Mouse (Mus musculus) megakaryocyte-erythroid progenitor cell, adult 5-6 weeks (primary cell): ENCODE data around the gene Ppm1h. TPM values are rescaled to one million over a fixed set of nuclear protein-coding genes. Genes with fewer than 3 reads are reported as not detected.

Experiments used
- ATAC-seq: replicated peaks from 2 replicates; pipeline ENCODE4 v1.8.0; 2016; ENCODE audit warnings: mild to moderate bottlenecking, inconsistent platforms; ENCODE audit not compliant: severe bottlenecking, poor library complexity, low FRiP score, low TSS enrichment
- total RNA-seq, 2 experiments: library from RNA; stranded (forward) in 1 of 2; stranded (reverse) in 1 of 2; fragments of 200-1000, 215-1000 nt in 1 of 2; fragments of >200 nt in 1 of 2; fragmentation: Nextera tagmentation in 1 of 2; gene quantifications; 2 replicates each; pipeline ENCODE4 v1.2.3; 2014 to 2017

Ppm1h gene
- total RNA-seq, 2 experiments from 2014 or later: 2.8 to 3.7 TPM

DNA sequence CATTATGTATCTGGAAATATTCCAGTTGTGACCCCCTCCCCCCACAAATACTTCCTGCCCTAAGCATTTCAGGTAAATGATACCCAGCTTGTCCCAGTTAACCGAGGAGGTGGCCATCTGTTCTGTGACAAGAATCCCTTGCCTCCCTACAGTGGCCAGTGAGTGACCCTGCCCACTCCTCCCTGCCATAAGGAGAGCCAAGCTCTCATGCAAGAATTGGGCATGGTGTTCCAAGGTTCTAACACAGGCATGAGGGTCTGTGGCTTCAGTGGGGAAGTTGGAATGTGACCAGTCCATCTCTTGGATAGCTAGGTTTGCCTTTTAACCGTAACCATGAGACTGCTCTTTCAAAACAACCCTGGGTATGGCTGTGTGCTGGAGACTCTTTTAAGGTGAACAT, 198.9 kb downstream of the Ppm1h start:
- ATAC-seq: no peak

DNA sequence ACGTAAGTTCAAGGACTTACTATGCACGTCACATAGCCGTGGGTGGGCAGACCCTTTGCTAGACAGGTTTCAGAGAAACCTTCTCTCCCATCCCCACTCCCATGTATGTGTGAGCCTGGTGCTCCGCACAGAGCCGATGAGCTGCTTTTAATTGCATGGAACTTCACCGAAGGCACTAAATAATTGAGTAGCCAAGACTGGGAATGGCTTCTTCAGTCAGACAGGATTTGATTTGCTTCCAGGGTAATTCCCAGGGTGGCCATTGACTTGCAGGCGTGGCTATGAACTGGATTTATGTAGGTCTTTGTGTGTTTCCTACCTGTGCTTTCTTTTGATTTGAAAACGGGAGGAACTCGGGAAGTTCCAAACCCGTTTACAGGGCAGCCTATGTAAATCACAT, 202.9 kb downstream of the Ppm1h start:
- no peak for ATAC-seq

DNA sequence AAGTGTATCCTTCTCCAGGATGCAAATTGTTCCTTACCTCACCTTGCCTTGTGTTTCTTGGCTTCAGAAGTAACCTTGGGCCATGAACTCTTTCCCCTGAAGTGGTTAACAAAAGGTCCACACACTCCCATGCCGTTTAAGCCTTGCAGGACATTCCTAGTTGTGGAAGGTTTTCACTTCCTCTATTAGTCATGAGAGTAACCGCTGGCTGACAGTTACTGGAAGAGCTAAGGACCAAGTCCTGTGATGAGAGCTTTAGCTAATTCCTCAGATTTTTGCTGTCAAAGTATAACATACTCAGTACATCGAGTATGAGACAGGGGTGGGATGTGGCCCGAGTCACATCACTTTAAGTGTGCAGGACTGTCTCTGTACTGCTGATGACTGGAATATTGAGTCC, 204.1 kb downstream of the Ppm1h start:
- ATAC-seq: no peak

DNA sequence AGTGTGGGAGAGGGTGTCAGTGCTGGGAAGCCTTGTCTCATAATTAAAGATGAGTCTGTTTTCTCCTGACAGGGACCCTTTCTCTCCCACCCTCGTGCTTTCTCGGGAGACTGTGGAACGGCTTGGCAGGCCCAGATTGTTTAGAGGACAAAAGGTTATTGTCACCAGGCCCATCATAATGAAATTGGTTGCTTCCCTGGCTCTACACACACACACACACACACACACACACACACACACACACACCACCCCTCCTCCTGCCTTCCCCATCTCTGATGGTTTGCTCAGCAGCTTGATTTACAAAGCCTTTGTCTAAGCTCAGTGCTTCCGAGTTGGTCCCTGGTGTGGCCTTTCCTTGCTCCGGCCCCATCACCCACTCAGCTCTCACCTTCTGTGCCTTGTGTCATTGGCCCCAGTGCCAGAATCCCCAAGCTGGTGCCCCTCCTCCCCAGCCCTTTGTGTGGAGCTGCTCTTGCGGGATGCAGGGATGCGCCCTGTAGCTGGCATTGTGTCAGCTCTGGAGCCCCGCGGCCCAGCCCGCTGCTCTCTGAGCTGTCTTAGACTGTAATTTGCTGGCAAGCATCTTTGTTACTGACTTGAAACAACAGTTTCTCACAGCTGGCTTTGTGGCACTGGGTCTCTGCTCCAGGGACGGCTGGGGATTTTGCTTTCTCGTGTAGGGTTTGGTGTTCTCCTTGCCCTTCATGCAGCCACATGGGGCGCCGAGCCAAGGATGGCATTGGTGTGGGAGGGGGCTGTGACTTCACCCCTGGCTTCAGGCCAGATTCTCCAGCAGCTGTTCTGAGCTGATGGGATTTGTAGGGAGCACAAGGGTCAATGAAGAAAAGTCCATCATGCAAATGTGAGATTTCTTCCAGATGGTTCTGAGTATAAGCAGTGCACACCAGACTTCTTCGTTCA, 205.5 kb downstream of the Ppm1h start:
- no peak for ATAC-seq

DNA sequence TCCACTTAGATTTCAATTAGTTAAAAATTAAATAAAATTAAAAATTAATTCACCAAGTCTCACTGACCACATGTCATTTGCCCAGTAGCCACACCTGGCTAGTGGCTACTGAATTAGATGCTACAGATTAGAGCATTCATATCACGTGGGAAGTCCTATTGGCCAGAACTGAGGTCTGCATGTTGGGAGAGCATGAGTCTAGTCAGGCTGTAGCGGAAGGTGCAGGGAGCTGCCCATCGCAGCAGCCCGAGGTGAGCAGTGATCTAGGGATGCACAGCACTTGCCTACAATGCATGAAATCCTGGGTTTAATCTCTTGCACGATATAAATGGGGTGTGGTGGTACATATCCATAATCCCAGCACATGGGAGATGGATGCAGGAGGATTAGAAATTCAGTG, 206.7 kb downstream of the Ppm1h start:
- no peak for ATAC-seq

DNA sequence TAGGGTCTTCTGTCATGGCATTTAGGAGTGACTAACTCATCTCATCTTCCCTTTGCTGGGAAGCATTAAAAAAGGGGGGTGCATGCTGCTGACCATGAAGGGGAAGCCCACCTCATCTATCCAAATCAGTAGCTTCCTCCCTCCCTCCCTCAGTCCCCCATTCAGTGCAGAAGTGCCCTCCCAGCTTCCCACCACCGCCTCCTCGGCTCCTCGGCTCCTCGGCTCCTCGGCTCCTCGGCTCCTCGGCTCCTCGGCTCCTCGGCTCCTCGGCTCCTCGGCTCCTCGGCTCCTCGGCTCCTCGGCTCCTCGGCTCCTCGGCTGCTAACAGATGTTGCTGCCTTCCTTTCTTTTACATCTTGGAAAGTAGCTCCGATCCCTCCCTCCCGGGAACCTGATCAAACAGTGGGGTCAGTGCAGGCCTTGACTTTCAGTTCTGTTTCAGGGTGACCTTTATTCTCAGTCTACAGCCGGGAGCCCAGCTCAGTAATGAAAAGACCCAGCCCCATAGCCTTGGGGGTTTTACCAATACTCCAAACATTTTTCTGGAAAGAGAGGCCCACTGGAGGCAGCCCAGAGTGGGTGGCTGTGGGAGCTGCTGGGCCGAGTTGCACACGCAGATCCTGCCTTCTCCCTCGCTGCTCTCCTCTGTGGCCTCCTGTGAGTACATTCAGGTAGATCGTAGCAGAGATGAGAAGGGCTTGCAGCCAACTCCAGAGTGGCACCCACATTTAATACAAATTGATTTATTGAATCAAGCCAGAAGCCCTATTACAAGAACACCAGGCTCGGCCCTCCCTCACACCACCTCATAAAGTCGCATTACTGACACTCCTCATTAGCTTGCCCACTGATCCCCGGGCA, 207.7 kb downstream of the Ppm1h start:
- peak; percentile 72 for ATAC-seq

DNA sequence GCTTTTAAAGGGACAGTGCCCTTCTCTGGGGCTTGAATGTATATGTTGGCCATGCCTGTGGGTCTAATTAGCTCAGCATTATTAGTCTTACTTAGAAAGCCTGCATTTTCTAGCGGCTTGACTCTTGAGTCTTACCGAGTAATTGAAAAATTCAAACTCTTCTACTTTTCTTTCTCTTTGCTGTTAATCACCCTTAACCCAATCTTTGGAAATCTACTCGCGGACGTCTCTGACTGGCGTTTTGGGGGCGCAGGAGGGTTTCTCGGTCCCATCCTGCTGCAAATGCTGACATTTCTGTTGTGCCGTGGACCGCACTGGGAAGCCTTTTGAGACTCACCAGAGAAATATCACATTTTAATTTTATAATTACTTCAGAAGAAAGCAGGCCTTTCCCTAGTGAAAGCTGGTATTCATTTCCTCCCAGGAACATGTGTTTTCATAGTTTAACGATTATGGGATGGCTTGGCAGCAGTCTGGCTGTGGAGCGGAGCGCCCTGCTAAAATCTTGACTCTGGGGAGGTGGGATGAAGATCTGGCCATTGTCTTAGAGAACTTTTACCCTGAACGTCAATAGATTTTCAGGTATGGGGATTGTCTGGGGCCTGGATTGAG, 208.5 kb downstream of the Ppm1h start:
- no peak for ATAC-seq

DNA sequence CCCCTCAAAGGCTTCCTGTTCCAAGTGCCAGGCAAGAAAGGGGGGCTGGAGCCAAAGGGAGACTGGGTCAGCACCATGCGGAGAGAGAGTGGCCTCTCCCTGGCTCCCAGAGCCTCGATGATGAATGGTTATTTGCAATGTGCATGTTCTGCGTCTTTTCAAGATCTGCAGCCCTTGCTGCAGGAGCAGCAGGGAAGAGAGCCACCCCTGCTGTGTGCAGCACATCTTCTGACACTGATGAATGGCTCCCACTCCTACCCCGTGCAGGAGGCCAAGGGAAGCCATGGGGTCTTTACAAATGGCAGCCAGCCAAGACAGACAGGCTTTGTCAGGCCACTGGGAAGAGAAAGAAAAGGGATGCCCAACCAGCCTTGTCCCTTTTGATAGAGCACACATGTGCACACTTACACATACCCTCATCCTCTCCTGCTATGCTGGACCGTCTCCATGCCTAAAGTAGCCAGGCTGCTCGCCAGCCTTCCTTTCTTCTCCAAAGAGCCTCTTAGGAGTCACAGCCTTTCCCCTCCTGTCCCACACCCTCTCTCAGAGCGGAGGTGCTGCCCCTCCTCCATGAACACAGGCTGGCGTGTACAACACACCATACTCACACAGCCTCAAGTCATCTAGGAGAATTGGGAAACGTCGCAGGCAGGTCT, 209.1 kb downstream of the Ppm1h start:
- ATAC-seq: no peak

DNA sequence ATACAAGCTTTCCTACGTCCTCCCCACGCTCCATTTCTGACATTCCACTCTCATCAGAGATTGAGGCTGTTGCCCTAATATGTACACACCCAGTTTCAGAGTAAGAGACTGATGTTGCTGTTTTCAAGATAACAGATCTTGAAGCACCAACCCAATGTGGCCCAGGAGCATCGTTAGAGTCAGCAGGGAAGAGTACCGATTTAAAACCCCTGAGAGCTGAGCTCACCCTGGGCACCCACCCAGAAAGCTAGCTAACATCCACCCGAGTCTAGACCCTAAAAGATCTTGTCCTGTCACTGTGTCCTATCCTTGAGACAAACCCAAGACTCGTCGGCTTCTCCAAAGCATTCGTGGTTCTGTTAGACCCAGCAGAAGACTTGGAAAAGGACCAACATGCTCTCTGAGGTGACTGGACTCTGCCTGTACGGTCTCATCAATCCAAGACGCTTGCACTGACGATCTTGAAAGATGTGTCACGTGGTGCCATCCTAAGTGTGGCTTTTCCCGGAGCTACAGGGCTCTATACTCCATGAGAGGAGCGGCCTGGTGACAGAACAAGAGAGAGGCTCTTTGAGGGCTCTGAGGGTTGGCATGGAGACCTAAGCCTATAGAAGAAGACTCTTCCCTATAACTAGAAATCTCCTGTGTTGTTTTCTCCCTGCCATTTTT, 212.3 kb downstream of the Ppm1h start:
- no peak for ATAC-seq

DNA sequence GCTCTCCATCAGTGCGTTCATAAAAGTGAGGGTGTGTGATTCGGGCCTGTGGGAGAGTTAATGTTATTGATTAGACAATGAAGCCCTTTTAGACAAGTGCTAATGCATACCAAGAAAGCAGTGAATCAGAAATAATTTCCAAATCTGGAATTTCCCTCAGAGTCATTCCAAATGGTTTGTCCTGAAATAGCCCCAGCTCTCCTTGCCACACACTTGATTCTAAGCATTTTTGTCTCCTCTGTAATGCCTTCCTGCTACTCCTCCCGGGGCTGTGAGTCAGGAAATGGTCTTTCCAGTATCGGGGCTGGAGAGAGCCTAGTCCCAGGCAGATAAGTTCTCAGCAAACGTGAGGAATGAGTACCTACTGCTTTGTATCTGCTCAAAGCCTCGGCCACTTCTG, 212.9 kb downstream of the Ppm1h start:
- ATAC-seq: no peak

DNA sequence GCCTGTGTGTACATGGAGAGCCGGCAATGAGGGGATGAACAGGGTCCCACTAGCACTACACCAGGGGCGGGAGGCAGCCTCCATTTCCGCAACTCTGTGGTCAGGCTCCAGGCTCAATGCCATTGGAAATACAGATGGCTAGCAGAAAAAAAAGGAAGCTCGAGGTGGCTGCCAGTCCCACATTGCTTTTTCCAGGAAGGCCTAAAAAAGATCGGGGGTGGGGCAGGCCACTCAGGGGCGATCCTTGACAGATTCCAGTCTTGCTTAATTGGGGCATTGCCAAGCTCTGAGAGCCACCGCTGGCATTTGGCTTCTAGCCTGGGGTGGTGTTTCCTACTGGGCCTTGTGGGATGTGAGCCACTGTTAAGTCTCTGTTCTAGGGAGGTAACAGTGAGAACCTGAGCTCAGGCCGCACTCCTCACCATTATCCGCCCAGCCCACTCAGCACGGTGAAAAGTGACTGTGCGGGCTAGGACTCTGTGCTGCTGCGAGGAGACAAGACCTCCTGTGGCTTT, 216.1 kb downstream of the Ppm1h start:
- peak; percentile 45 for ATAC-seq

DNA sequence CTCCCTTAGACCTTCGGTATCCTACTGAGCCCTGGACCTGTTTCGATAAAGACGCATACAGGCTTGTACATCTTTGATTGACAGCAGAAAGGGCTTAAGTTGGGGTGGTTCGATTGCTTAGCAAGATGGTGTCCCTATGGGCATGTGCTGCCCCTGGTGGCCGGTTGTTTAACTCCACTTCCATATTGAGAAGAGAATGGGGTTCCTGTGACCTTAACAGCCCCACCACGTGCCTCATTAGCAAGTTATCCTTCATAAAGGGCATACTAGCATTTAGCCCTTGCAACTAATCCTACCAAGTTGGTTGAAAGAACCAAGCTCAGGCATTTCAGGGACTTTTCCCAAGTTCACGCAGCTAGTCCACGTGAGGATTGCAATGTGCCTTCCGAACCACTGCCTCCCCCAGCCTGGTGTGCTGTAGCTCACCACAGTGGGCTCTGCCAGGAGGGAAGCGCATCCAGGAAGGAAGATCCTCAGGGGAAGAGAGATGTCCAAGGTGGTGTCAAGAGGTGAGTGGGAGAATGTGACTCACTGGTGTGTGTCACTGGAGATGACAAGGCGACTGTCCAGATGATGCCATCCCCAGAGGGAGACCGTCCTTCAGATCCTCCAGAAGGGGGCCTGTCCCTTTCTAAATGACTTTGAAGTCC, 216.7 kb downstream of the Ppm1h start:
- peak; percentile 91 for ATAC-seq

DNA sequence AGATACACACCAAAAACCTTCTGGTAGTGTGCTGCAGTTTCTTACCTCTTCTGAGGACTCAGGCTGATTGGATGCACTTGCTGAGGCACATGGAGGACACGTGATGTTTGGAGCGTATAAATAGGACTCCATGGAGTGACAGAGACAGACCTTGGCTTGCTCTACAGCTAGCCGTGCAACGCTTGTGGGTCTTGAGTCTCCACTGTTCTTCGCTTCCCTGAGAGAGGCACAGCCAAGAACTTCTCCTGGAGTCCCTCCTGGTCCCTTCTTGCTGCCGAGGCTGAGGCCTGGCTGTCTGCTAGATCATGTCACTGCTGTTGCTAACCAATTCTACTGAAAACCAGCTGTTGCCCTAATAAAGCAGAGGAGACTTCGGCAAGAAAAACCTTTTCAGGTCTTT, 221.4 kb downstream of the Ppm1h start:
- ATAC-seq: no peak

DNA sequence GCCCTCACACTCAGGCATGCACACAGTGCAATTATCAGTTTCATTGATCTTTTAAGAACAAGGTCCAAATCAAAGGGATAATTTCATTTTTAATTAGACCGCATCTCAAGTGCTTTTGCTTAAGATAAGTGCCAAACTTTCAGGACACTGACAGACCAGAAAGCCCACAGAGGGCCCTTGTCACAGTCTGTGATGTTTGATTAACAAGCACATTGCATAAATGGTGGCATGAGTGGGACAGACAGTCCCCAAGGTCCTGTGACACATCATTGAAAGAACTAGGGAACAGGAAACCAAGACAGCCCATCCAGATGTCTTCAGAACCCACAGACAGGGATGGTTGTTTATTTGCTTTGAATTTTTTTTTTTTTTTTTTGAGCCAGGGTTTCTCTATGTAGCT, 221.9 kb downstream of the Ppm1h start:
- ATAC-seq: no peak

DNA sequence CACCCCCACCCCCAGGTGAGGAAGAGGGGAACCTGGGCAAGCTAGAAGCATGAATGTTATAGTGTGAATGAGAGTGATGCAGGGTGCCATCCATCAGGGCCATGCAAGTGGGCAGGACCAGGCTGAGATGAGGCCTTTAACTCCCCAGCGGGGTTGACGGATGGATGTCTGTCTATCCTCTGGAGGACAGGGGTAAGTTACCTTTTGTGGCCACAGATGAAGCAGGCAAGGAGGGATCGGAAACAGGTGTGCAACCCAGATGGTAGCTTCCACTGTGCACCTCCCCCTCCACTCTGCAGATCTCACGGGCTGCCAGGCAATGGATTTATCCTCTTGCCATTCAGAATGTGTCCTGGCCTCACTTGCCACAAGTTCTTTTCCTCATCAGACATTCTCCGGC, 222.8 kb downstream of the Ppm1h start:
- no peak for ATAC-seq

DNA sequence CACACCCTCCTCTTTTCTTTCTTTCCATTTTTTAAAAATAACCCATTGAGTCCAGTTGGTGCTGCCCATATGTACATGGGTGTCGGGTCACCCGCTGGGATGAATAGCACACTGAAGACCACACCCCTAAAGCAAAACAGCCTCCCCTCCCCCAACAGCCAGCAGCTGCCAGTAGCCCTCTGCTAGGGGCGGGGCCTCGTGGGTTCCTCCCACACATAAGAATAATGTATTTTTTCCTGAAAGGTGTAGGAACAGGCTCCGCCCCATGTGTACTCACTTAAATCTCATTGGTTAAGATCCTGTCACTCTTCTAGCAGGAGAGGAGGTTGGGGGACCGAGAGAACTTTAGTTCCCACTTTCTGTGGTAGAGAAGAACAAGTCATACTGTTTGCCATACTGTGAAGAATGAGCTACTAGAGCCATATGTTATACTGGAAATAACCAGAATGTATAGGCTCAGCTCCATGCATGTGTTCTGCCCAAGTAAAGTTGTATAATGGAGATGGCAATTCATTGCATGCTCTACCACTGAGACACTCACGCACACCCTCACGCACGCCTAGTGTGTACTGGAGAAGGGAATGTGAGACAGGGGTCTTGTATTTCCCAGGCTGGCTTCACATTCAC, 231.0 kb downstream of the Ppm1h start:
- no peak; the same call in 1 of the 2 replicates for ATAC-seq

DNA sequence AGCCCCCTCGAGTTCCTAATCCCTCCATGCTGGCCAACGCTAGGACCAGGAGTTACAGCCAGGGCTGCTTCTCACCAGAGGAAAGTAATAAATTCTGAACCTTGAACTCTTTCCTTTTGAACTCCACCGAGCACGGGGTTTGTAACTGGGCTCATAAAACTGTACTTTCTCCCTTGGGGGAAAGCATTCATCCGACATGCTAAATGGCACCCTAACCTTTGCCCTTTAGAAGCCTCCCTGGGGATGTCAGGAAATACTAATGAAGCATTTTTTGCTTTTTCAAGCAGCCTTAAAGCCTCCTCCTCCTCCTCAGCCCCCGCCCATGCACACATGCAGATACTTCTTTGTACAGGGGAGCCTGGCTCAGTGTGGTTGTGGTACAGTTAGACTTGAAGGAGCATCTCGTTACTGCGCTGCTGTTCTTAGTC, 232.2 kb downstream of the Ppm1h start:
- ATAC-seq: no peak

DNA sequence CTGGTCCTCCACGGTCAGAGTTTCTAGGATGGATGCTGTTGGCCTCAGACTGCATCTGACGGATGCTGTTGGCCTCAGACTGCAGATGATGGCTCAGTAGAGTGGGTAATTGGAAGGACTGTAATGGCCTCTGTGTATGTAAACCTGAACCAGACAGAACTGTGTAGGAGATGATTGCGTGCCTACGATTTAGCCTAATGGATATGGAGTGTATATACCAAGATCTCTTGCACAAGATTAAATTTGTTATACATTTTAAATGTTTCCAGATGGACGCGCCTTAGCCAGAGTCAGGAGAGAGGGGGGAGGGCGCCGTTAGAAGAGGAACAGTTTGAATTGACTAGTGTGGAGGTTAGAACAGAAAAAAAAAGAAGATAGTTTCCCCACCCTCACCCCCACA, 233.1 kb downstream of the Ppm1h start:
- ATAC-seq: no peak
